Mouse (Mus musculus) erythroblast, embryonic 14.5 days (primary cell): ENCODE results near the gene Ppm1g. TPM values are rescaled to one million over a fixed set of nuclear protein-coding genes. Genes with fewer than 3 reads are reported as not detected.
A peak's percentile ranks its signal among the peaks of the same experiment; 100 is the strongest.

ENCODE experiments used
- H3K27me3 ChIP-seq: 2 replicates; pipeline ENCODE4 v1.6.1; 2012; ENCODE audit warnings: inconsistent platforms; ENCODE audit not compliant: control insufficient read depth
- H3K36me3 ChIP-seq: 2 replicates; pipeline ENCODE4 v1.6.1; 2012; ENCODE audit warnings: mild to moderate bottlenecking, inconsistent platforms; ENCODE audit not compliant: control insufficient read depth
- H3K4me1 ChIP-seq: 2 replicates; pipeline ENCODE4 v1.6.1; 2012; ENCODE audit warnings: inconsistent platforms; ENCODE audit not compliant: control insufficient read depth
- H3K4me3 ChIP-seq: replicated peaks from 2 replicates; pipeline ENCODE3; 2012; ENCODE audit warnings: moderate library complexity, mild to moderate bottlenecking, inconsistent platforms
- H3K9me3 ChIP-seq: 2 replicates; pipeline ENCODE4 v1.6.1; 2012; ENCODE audit warnings: low read length, inconsistent platforms, mixed read lengths; ENCODE audit not compliant: control insufficient read depth
- GATA1 ChIP-seq: IDR thresholded peaks from 2 replicates; pipeline ENCODE4 v1.6.1; 2012; ENCODE audit warnings: low read length, inconsistent platforms, mixed read lengths
- TAL1 ChIP-seq: IDR thresholded peaks from 3 replicates; pipeline ENCODE4 v1.6.1; 2012; ENCODE audit warnings: low read length, inconsistent platforms, mixed read lengths
- polyA plus RNA-seq: library from polyadenylated mRNA; stranded (reverse); fragments of >175 nt; gene quantifications from 2 replicates; pipeline ENCODE4 v1.2.3, GENCODE M21; 2012

The Ppm1g gene
- polyA plus RNA-seq, 1 experiment, result 31.4 TPM

DNA sequence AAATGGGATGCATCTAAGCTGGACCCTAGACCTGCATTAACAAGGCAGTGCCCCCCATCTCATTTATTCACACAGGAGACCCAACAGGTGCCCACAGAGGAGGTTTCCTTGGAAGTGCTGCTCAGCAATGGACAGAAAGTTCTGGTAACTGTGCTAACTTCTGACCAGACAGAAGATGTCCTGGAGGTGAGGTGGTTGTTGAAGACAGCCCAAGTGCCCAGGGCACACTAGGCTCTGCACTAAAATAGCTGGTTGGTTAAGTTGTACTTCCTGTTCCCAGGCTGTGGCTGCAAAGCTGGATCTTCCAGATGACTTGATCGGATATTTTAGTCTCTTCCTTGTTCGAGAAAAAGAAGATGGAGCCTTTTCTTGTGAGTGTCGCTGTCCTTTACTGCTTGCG, 24.8 kb downstream of the Ppm1g start:
- Histone ChIP-seq H3K9me3 (no peaks in the 10 kb centered on the region), H3K4me3 (no peak overlapping the region), H3K4me1 (peaks cover 60% of the 10 kb centered on the region), H3K36me3 (peaks cover 73% of the 10 kb centered on the region), H3K27me3 (no peaks in the 10 kb centered on the region)
- TF ChIP-seq TAL1, result no peak
- TF ChIP-seq GATA1, result no peak

DNA sequence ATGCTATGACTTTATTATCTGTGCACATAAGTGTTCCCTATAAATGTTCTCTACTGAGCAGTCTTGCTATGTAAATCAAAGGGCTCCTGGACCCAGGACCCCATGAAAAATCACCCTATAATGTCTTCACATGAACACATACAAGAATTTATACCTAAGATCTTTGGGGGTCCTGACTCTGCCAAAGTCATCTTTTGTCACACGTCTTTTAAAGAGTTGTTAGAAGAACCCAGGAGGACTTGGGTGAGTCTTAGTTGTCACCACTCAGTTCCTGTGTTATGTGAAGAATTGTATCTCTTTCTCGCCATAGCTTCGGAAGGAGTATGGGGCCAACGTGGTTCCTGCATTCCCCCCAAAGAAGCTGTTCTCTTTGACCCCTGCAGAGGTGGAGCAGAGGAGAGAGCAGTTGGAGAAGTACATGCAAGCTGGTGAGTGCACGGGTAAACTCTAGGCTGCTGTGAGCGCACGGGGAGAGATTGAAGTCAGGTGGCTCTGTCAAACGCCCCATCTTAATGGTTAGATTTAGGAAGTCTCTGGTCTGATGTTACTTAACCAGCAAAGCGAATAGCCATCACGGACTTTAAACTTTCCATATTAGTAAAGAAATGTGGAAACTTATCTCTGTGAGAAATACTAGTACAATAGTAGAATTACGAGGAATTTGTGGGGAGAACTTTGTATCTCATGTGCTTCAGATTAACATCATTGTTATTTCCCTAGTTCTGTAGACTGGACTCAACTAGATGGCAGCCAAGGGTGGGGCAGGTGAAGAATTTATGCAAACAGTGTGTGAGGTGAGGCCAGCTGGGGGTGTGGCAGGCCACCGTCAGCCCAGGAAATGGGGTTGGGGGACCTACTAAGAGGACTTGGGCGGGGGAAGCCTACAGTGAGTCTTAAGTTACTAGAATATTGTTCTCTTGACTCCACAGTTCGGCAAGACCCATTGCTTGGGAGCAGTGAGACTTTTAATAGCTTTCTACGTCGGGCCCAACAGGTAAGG, 25.7 kb downstream of the Ppm1g start:
- Histone ChIP-seq H3K4me1 (peaks cover 55% of the 10 kb centered on the region), H3K9me3 (no peaks in the 10 kb centered on the region), H3K4me3 (peak overlapping the region; percentile 89), H3K36me3 (peaks cover 73% of the 10 kb centered on the region), H3K27me3 (no peaks in the 10 kb centered on the region)
- TF ChIP-seq TAL1, result no peak
- TF ChIP-seq GATA1, result no peak

GRCm38 (mm10) chr5:31193631-31194281, 26.7 kb downstream of the Ppm1g start:
- Histone ChIP-seq H3K4me3 (peak overlapping the region; percentile 89), H3K9me3 (no peaks in the 10 kb centered on the region), H3K27me3 (no peaks in the 10 kb centered on the region), H3K36me3 (peaks cover 71% of the 10 kb centered on the region), H3K4me1 (peaks cover 53% of the 10 kb centered on the region)
- TF ChIP-seq TAL1, result no peak
- no peak for TF ChIP-seq GATA1

GRCm38 (mm10) chr5:31192939-31193630, 27.4 kb downstream of the Ppm1g start, which contains the start of the genes Snx17 and Eif2b4:
Gene Snx17 (plus strand): TSS chr5:31193227.
Gene Eif2b4 (minus strand): TSS chr5:31193430.
- H3K4me1 ChIP-seq, result peaks cover 51% of the 10 kb centered on the region
- H3K4me3 ChIP-seq, result peak within 1 kb of the TSS; percentile 89
- TF ChIP-seq TAL1, result no peak
- no peak for TF ChIP-seq GATA1
- no peaks in the 10 kb centered on the region for H3K27me3 ChIP-seq
- peaks cover 71% of the 10 kb centered on the region for H3K36me3 ChIP-seq
- H3K9me3 ChIP-seq, result no peaks in the 10 kb centered on the region

DNA sequence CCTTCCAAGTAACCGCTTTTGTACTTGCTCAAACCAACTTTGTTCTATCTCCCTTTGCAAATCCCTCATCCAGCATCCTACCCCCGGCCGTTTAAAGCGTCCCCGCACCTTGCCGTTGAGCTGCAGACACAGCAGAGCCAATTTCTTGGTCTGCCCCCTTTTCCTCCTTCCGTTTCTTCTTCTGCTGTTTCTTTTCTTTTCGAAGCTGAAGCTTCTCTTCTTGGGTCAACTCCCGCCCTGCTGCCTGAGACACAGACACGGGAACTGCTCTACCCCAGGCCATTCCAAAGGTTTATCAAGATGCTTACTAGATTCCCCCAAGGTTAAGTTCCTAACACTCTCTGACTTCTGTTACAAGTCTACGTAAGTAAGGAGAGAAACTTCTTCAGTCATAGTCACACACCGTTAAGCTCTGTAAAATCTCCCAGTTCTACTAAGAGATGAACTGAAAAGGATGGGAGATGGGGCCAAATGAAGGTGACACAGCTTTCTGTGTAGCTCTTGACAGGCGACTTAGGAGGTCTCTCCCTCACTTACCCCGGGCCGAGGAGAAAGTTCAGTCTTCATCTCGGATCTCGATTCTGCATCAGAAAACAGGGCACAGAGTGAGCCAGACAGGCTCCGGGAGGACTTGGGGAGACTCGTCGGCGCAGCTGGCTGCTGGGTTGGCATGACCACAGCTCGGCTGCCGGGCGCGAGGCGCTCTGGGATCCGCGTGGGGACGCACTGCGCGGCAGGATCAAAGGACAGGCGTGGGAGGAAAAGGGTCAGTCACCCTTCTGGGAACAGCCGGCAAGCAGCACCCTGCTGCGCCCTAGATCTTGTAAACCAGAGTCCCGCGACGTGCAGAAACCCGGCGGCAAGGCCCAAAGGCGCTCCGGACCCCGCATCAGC, 28.2 kb downstream of the Ppm1g start:
- Histone ChIP-seq H3K9me3 (no peaks in the 10 kb centered on the region), H3K4me1 (peaks cover 48% of the 10 kb centered on the region), H3K4me3 (peak overlapping the region; percentile 89), H3K27me3 (no peaks in the 10 kb centered on the region), H3K36me3 (peaks cover 71% of the 10 kb centered on the region)
- TF ChIP-seq TAL1 (no peak), GATA1 (no peak)

DNA sequence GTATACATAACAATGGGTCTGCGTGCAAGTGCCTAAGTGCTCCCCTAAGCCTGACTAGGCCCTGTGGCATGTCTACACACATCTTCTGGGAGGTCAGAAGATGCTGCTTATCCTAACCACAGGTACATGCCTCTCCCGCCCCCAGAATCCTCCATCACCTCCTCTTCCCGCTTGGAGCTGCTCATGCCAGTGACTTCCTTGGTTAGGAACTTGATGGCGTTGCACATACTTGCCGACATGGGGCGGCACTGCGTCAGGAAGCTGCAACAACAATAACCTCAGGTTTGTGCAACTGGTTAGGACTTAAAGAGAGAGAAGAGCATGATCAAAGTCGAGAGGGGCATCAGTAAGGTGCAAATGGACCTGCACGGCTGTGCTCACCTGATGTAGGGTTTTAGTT, 30.3 kb downstream of the Ppm1g start:
- H3K9me3 ChIP-seq, result no peaks in the 10 kb centered on the region
- peaks cover 64% of the 10 kb centered on the region for H3K36me3 ChIP-seq
- H3K4me3 ChIP-seq, result no peak overlapping the region
- no peaks in the 10 kb centered on the region for H3K27me3 ChIP-seq
- no peak for TF ChIP-seq GATA1
- TF ChIP-seq TAL1, result no peak
- H3K4me1 ChIP-seq, result peaks cover 41% of the 10 kb centered on the region

DNA sequence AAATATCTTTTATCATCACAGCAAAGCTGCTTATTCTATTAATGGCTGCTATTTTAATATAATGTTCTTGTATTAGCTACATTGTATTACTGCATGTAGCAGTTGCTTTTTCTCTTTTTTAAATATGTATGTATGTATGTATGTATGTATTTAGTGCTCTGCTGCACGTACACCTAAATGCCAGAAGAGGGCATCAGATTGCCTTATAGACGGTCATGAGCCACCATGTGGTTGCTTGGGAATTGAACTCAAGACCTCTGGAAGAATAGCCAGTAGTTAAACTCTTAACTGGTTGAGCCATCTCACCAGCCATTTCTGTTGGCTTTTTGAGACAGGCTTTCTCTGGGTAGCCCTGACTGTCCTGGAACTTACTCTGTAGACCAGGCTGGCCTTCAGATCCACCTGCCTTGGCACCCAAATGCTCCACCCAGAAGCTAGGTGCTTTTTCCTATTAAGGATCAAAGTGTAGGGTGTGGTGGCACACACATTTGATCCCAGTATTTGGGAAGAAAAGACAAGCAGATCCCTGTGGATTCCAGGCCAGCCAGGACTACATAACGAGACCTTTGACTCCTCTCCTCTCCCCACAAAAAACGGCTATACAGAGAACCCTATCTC, 32.2 kb downstream of the Ppm1g start:
- peaks cover 41% of the 10 kb centered on the region for H3K4me1 ChIP-seq
- TF ChIP-seq TAL1 (no peak), GATA1 (no peak)
- peaks cover 56% of the 10 kb centered on the region for H3K36me3 ChIP-seq

GRCm38 (mm10) chr5:31183678-31184077, 36.8 kb downstream of the Ppm1g start:
- peaks cover 31% of the 10 kb centered on the region for H3K36me3 ChIP-seq
- H3K4me3 ChIP-seq, result no peak overlapping the region
- no peak for TF ChIP-seq GATA1
- TF ChIP-seq TAL1, result peak; percentile 26; the same call in 1 of the 3 replicates
- no peaks in the 10 kb centered on the region for H3K9me3 ChIP-seq
- H3K27me3 ChIP-seq, result no peaks in the 10 kb centered on the region
- peaks cover 52% of the 10 kb centered on the region for H3K4me1 ChIP-seq

More for the DNA sequence above, 32.2 kb downstream of the Ppm1g start:
- Histone ChIP-seq H3K4me3 (no peak overlapping the region), H3K9me3 (no peaks in the 10 kb centered on the region), H3K27me3 (no peaks in the 10 kb centered on the region)
